Comparison of ENCODE assay signal across 8 mouse cellular contexts in the genomic region with DNA sequence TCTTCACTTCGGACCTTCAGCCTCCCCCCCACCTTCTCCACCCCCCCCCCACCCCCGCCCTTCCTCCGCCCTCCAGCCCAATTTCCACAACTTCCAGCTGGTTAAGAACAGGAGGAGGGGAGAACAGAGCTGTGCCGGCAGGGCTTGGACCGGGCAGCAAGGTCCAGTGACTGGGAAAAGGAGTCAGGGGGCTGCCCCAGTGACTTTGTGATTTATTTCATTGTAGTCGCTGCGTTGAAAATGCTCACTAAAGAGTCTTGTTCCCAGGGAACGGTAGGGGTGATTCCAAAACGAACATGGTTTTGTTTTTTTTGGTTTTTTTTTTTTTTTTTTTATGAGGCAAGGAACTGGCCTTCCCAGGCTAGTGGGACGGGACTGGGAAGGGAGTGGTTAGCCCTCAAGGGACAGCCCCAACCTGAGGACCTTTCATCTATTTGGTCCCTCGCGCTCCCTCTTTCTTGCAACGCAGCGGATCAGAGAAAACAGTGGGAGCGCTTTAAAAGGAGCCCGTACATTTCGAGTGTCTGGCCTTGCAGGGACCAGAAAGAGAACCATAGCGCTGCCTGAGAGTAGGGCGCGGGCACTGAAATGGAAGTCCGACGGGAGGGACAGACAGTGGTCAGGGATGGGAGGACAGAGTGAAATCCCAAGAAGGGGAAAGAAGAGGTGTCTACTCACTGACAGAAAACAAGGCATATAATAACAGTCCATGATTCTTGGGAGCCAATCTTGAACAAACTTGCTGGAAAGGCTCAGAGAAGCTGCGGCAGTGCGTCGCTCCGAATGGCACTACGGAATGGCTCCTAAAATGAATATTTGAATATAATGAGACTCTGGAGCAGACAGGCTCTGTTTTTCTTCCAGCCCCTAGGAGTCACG. TPM values are rescaled to one million over a fixed set of nuclear protein-coding genes. Genes with fewer than 3 reads are reported as not detected.
A peak's percentile ranks its signal among the peaks of the same experiment; 100 is the strongest.
DNase-seq lines count a peak whose midpoint lies in the region; ATAC-seq lines count a peak whose summit lies in the region.

No protein-coding gene starts in this region.

- H3K4me2 ChIP-seq in intestine, embryonic 14.5 days (ENCODE audit: low read length): peak overlapping the region; percentile 73
- H3K4me2 ChIP-seq in lung, embryonic 16.5 days (ENCODE audit: low read depth, low read length): peak overlapping the region; percentile 89

- H3K9ac ChIP-seq in intestine, embryonic 14.5 days (ENCODE audit: low read length): peak overlapping the region; percentile 63
- peak overlapping the region; percentile 65 for H3K9ac ChIP-seq in lung, embryonic 16.5 days (ENCODE audit: low read length)

- peak; percentile 25 for DNase-seq in gastrocnemius, postnatal 25 days
- no peak for DNase-seq in gastrocnemius, adult 8-10 months (ENCODE audit: low spot score in 2 of 2)
- no peak for DNase-seq in forebrain, embryonic 10.5 days (ENCODE audit: extremely low spot score, low spot score)
- DNase-seq in intestine, embryonic 14.5 days (ENCODE audit: low spot score): peak; percentile 91
- DNase-seq in T-cell, adult 2 months (ENCODE audit: low spot score): no peak
- DNase-seq in frontal cortex, postnatal 36 days (ENCODE audit: low spot score in 2 of 2): no peak

- H3K4me3 ChIP-seq in forebrain, embryonic 10.5 days: peak overlapping the region; percentile 56
- H3K4me3 ChIP-seq in intestine, embryonic 14.5 days (ENCODE audit: low read depth, low read length): peak overlapping the region; percentile 60
- peak overlapping the region; percentile 61 for H3K4me3 ChIP-seq in lung, embryonic 16.5 days (ENCODE audit: low read length)

- peaks cover 56% of the 10 kb centered on the region for H3K4me1 ChIP-seq in forebrain, embryonic 10.5 days
- no peaks in the 10 kb centered on the region for H3K4me1 ChIP-seq in intestine, embryonic 14.5 days (replicated peaks; ENCODE audit: control insufficient read depth, insufficient read depth, low read length)
- H3K4me1 ChIP-seq in lung, embryonic 16.5 days (replicated peaks; ENCODE audit: control insufficient read depth, insufficient read depth, low read length): peaks cover 6% of the 10 kb centered on the region; the same call in 1 of the 2 replicates

- no peak; the same call in 1 of the 2 replicates for ATAC-seq in intestine, embryonic 14.5 days (replicated peaks; ENCODE audit: low FRiP score, low TSS enrichment, low read depth)
- ATAC-seq in lung, embryonic 16.5 days (ENCODE audit: low read depth): peak; percentile 0; the same call in 1 of the 2 replicates
- no peak for ATAC-seq in monocyte, adult 5-6 weeks (replicated peaks; ENCODE audit: insufficient number of reproducible peaks, low FRiP score, low TSS enrichment, poor library complexity, severe bottlenecking)

- peaks cover 12% of the 10 kb centered on the region; the same call in 1 of the 2 replicates for H3K36me3 ChIP-seq in forebrain, embryonic 10.5 days (replicated peaks)
- H3K36me3 ChIP-seq in intestine, embryonic 14.5 days (ENCODE audit: control insufficient read depth, insufficient read depth, low read length): peaks cover 21% of the 10 kb centered on the region
- peaks cover 10% of the 10 kb centered on the region; the same call in 1 of the 2 replicates for H3K36me3 ChIP-seq in lung, embryonic 16.5 days (ENCODE audit: control insufficient read depth, insufficient read depth, low read length)

- no peaks in the 10 kb centered on the region for H3K9me3 ChIP-seq in forebrain, embryonic 10.5 days
- no peaks in the 10 kb centered on the region for H3K9me3 ChIP-seq in intestine, embryonic 14.5 days (ENCODE audit: control insufficient read depth, low read length)
- no peaks in the 10 kb centered on the region for H3K9me3 ChIP-seq in lung, embryonic 16.5 days (ENCODE audit: control insufficient read depth, low read length)

- peak overlapping the region; percentile 40 for H3K27ac ChIP-seq in forebrain, embryonic 10.5 days
- peak overlapping the region; percentile 91 for H3K27ac ChIP-seq in intestine, embryonic 14.5 days (ENCODE audit: low read depth)
- peak overlapping the region; percentile 84 for H3K27ac ChIP-seq in lung, embryonic 16.5 days (ENCODE audit: low read length)

- WGBS in forebrain, embryonic 10.5 days: under 1% methylated on average over 28 of the region's 28 CpGs
- WGBS in intestine, embryonic 14.5 days: 1% methylated on average over 28 of the region's 28 CpGs
- under 1% methylated on average over 28 of the region's 28 CpGs for WGBS in lung, embryonic 16.5 days

- H3K27me3 ChIP-seq in forebrain, embryonic 10.5 days (ENCODE audit: poor library complexity, severe bottlenecking): peaks cover 99% of the 10 kb centered on the region
- H3K27me3 ChIP-seq in intestine, embryonic 14.5 days (replicated peaks; ENCODE audit: control insufficient read depth, insufficient read depth, low read length): peaks cover 25% of the 10 kb centered on the region
- peaks cover 2% of the 10 kb centered on the region; the same call in 1 of the 2 replicates for H3K27me3 ChIP-seq in lung, embryonic 16.5 days (ENCODE audit: control insufficient read depth, insufficient read depth, low read depth, low read length)

RNA-seq across cellular contexts. Expression of a gene that starts 3.8 kb away (rescaled TPM):
- total RNA-seq in gastrocnemius, postnatal 25 days (2021): 10 to 100 TPM in 1 of 2 experiments, 1 to 10 TPM in 1; 6.2 to 10.1 TPM
- total RNA-seq in gastrocnemius, adult 8-10 months (2022): 10 to 100 TPM in 1 of 4 experiments, 1 to 10 TPM in 3; 2.9 to 10.7 (median 5.5) TPM
- polyA plus RNA-seq in forebrain, embryonic 10.5 days (2016; fragmentation: Nextera tagmentation; extraction: Ambion mirVana): 22.7 and 25.5 TPM in 2 replicates
- 62.9 and 71.5 TPM in 2 replicates for polyA plus RNA-seq in intestine, embryonic 14.5 days (2014; fragmentation: Nextera tagmentation; extraction: Ambion mirVana)
- 78.9 and 79.0 TPM in 2 replicates for polyA plus RNA-seq in lung, embryonic 16.5 days (2015; fragmentation: Nextera tagmentation; extraction: Ambion mirVana)
- not detected in 3 replicates for total RNA-seq in monocyte, adult 5-6 weeks (2017)

RNA-seq across cellular contexts. Expression of a gene that starts 7.5 kb away (rescaled TPM):
- total RNA-seq in gastrocnemius, postnatal 25 days (2021): not detected
- total RNA-seq in gastrocnemius, adult 8-10 months (2022): not detected
- 0.20 TPM in 1 of 2 replicates, not detected in the other for polyA plus RNA-seq in forebrain, embryonic 10.5 days (2016; fragmentation: Nextera tagmentation; extraction: Ambion mirVana)
- polyA plus RNA-seq in intestine, embryonic 14.5 days (2014; fragmentation: Nextera tagmentation; extraction: Ambion mirVana): 0.69 and 1.2 TPM in 2 replicates
- polyA plus RNA-seq in lung, embryonic 16.5 days (2015; fragmentation: Nextera tagmentation; extraction: Ambion mirVana): 0.49 TPM in 1 of 2 replicates, not detected in the other
- not detected in 3 replicates for total RNA-seq in monocyte, adult 5-6 weeks (2017)

Comparison
In these comparisons a context has a peak if more than half of its experiments do, and no peak if none do; other contexts are left out.
1. DNase-seq: peak in gastrocnemius, postnatal 25 days (single experiment) and intestine, embryonic 14.5 days (single experiment); none in gastrocnemius, adult 8-10 months (0 of 2), forebrain, embryonic 10.5 days (single experiment), T-cell, adult 2 months (single experiment) and frontal cortex, postnatal 36 days (0 of 2).
2. H3K27ac ChIP-seq: peak in every context shown above with its lines; median percentile 91 in intestine, embryonic 14.5 days; 84 in lung, embryonic 16.5 days; 40 in forebrain, embryonic 10.5 days.
3. Peak in every context shown above with its lines, with median percentiles within 50 percentile points of each other: H3K4me3 ChIP-seq.